Mouse (Mus musculus) cerebellum, postnatal 36 days (tissue): Measurements from ENCODE around the gene 2310034G01Rik.
A peak's percentile ranks its signal among the peaks of the same experiment; 100 is the strongest.

ENCODE experiments used
- DNase-seq, 2 experiments: peaks; one replicate each; pipeline ENCODE4 v3.0.0; 2021 to 2022; ENCODE audit warnings: mixed read lengths in 2 of 2

The 2310034G01Rik gene

GRCm38 (mm10) chr19:46350168-46350932 is at the start of gene 2310034G01Rik:
2310034G01Rik (minus strand) TSS chr19:46350302.
- peak; percentile 38 to 62 for DNase-seq

GRCm38 (mm10) chr19:46399886-46400285 is 49.8 kb upstream of the 2310034G01Rik start:
- no peak for DNase-seq

GRCm38 (mm10) chr19:46399372-46399771 is 49.3 kb upstream of the 2310034G01Rik start:
- no peak for DNase-seq

- DNase-seq, result no peak
Measured at GRCm38 (mm10) chr19:46398401-46398800, 48.3 kb upstream of the 2310034G01Rik start.

GRCm38 (mm10) chr19:46397436-46398001 is 47.4 kb upstream of the 2310034G01Rik start:
- no peak for DNase-seq

GRCm38 (mm10) chr19:46396686-46397435 is 46.8 kb upstream of the 2310034G01Rik start, which contains the start of gene Sufu:
Sufu (plus strand) TSS chr19:46396896.
- peak; percentile 98 to 99 for DNase-seq

- no peak for DNase-seq
Measured at GRCm38 (mm10) chr19:46396109-46396508, 46.0 kb upstream of the 2310034G01Rik start.

- DNase-seq, result peak; percentile 97 to 98
Measured at GRCm38 (mm10) chr19:46395109-46396009, 45.3 kb upstream of the 2310034G01Rik start, which contains the start of gene Actr1a. Actr1a (minus strand) TSS chr19:46395748.

- no peak for DNase-seq
Measured at GRCm38 (mm10) chr19:46394712-46395108, 44.6 kb upstream of the 2310034G01Rik start.

- DNase-seq, result peak in 1 of 2 experiments; percentile 39
Measured at GRCm38 (mm10) chr19:46392018-46392417, 41.9 kb upstream of the 2310034G01Rik start.

- peak in 1 of 2 experiments; percentile 36 for DNase-seq
Measured at GRCm38 (mm10) chr19:46389872-46390271, 39.8 kb upstream of the 2310034G01Rik start.

GRCm38 (mm10) chr19:46382275-46382674 is 32.2 kb upstream of the 2310034G01Rik start:
- DNase-seq, result no peak

GRCm38 (mm10) chr19:46375891-46376290 is 25.8 kb upstream of the 2310034G01Rik start:
- DNase-seq, result no peak

GRCm38 (mm10) chr19:46375489-46375888 is 25.4 kb upstream of the 2310034G01Rik start:
- no peak for DNase-seq

- DNase-seq, result peak in 1 of 2 experiments; percentile 19
Measured at GRCm38 (mm10) chr19:46374477-46375088, 24.5 kb upstream of the 2310034G01Rik start.

- DNase-seq, result peak; percentile 71 to 74
Measured at GRCm38 (mm10) chr19:46369204-46369603, 19.1 kb upstream of the 2310034G01Rik start.

- DNase-seq, result no peak
Measured at GRCm38 (mm10) chr19:46367798-46368590, 17.9 kb upstream of the 2310034G01Rik start.

GRCm38 (mm10) chr19:46363294-46364009 is 13.3 kb upstream of the 2310034G01Rik start:
- DNase-seq, result no peak

- DNase-seq, result no peak
Measured at GRCm38 (mm10) chr19:46362104-46362503, 12.0 kb upstream of the 2310034G01Rik start.

GRCm38 (mm10) chr19:46358381-46358780 is 8.3 kb upstream of the 2310034G01Rik start:
- DNase-seq, result no peak
